Mouse (Mus musculus) liver, embryonic 16.5 days (tissue): Measurements from ENCODE around the gene Wasf1. TPM values are rescaled to one million over a fixed set of nuclear protein-coding genes. Genes with fewer than 3 reads are reported as not detected.

Experiments used
- ATAC-seq: fragments of 200-750 bp; cut with Nextera tagmentation; 2 replicates; pipeline ENCODE4 v1.8.0; 2017; ENCODE audit warnings: low read depth, mild to moderate bottlenecking, moderate number of reproducible peaks, moderate library complexity
- H3K27ac ChIP-seq: fragments of 300-500 bp; sonication (generic); 2 replicates; pipeline ENCODE4 v1.5.1; 2014; ENCODE audit warnings: mild to moderate bottlenecking, low read length
- H3K27me3 ChIP-seq: fragments of 300-500 bp; sonication (generic); 2 replicates; pipeline ENCODE4 v1.6.1; 2014; ENCODE audit warnings: low read depth, low read length, mixed read lengths; ENCODE audit not compliant: control insufficient read depth, insufficient read depth
- H3K36me3 ChIP-seq: fragments of 300-500 bp; sonication (generic); 2 replicates; pipeline ENCODE4 v1.6.1; 2014; ENCODE audit warnings: mild to moderate bottlenecking; ENCODE audit not compliant: control insufficient read depth, insufficient read depth
- H3K4me1 ChIP-seq: fragments of 300-500 bp; sonication (generic); 2 replicates; pipeline ENCODE4 v1.6.1; 2014; ENCODE audit warnings: low read depth, low read length, mixed read lengths; ENCODE audit not compliant: control insufficient read depth
- H3K4me2 ChIP-seq: fragments of 300-500 bp; sonication (generic); 2 replicates; pipeline ENCODE4 v1.6.1; 2014; ENCODE audit warnings: low read depth, low read length, mixed read lengths
- H3K4me3 ChIP-seq: fragments of 300-500 bp; sonication (generic); 2 replicates; pipeline ENCODE4 v1.5.1; 2014; ENCODE audit warnings: low read depth, mild to moderate bottlenecking, low read length
- H3K9ac ChIP-seq: fragments of 300-500 bp; sonication (generic); 2 replicates; pipeline ENCODE4 v1.6.1; 2014; ENCODE audit warnings: low read depth, low read length
- H3K9me3 ChIP-seq: fragments of 300-500 bp; sonication (generic); replicated peaks from 2 replicates; pipeline ENCODE4 v1.6.1; 2016; ENCODE audit warnings: low read length; ENCODE audit not compliant: control insufficient read depth
- WGBS: fragments of 180-500 bp; shearing (Covaris S2); extraction: QIAGEN DNeasy Blood & Tissue Kit; methylation state at CpG from one replicate; pipeline ENCODE4 v1.1.7; 2014; ENCODE audit not compliant: insufficient replicate concordance; 5-methylcytosine and 5-hydroxymethylcytosine counted together
- polyA plus RNA-seq: library from polyadenylated mRNA; unstranded; fragments of >200 nt; fragmentation: Nextera tagmentation; extraction: Ambion mirVana; gene quantifications from 2 replicates; pipeline ENCODE4 v1.2.1, GENCODE M21; 2015

The Wasf1 gene
- polyA plus RNA-seq, 1 experiment from 2014 or later: 1.3 TPM

DNA sequence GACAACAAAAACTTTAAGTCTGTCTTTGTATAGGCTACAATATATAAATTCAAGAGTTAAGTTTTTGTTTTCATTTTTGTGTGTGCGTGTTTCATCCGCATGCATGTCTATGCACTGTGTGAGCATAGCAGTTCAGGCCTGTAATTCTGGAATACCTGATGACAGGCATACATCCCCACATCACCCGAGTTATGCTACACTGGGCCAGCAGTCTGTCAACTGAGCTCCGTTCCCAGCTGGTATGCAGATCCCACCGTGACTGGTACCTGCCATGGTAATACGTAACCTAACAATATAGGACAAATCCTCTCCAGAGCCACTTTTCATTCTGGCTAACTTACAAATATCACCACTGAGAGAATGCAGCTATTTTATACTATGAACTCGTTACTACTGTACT lies 26.6 kb upstream of the Wasf1 start:
- Histone ChIP-seq H3K4me3 (no peak overlapping the region), H3K36me3 (no peaks in the 10 kb centered on the region), H3K27me3 (no peaks in the 10 kb centered on the region), H3K4me2 (no peak overlapping the region), H3K9me3 (no peaks in the 10 kb centered on the region), H3K4me1 (no peaks in the 10 kb centered on the region), H3K9ac (no peak overlapping the region), H3K27ac (no peak overlapping the region)
- 77% methylated on average over 7 of the region's 7 CpGs for WGBS
- ATAC-seq: no peak

DNA sequence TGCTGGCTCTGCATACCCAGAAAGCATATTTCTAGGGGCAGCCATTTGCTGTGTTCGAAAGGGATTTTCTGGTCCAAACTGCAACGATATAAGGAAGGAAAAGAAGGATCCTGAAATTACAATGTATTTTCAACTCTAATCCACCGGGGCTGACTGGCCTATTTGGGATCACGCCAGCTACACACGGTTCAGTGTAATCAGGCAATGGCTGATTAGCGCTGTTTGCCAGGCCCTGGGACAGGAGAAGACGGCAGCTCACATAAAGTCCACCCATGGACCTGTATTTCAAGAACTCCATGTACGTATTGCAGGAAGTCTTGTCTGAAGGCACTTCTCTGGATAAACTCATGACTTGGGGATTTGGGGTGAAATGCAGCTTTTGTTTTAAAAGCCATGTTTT lies 25.7 kb upstream of the Wasf1 start:
- ATAC-seq: no peak
- Histone ChIP-seq H3K9me3 (no peaks in the 10 kb centered on the region), H3K4me3 (no peak overlapping the region), H3K4me2 (no peak overlapping the region), H3K4me1 (no peaks in the 10 kb centered on the region), H3K36me3 (no peaks in the 10 kb centered on the region), H3K9ac (no peak overlapping the region), H3K27ac (no peak overlapping the region), H3K27me3 (no peaks in the 10 kb centered on the region)
- WGBS: 72% methylated on average over 8 of the region's 8 CpGs

DNA sequence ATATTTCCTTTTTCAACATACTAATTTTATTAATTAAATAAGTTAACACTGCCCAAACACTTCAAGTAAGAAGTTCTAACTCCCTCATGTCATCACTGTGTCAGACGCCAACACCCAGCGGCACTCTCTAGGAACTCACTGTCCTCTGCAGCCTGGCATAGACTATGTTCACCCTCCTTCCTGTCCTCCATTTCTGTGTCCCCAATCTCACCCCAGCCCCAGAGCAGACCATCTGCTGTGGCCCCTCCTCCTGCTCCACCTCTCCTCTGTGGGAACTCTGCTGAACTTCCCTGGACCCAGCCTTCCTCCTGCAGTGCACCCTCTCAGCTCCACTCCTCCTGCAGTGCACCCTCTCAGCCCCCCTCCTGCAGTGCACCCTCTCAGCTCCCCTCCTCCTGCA lies 15.2 kb upstream of the Wasf1 start:
- no peak overlapping the region for H3K4me3 ChIP-seq
- no peak for ATAC-seq
- no peaks in the 10 kb centered on the region for H3K4me1 ChIP-seq
- WGBS: 83% methylated on average over 2 of the region's 2 CpGs
- H3K27ac ChIP-seq: no peak overlapping the region
- H3K36me3 ChIP-seq: no peaks in the 10 kb centered on the region; the same call in 1 of the 2 replicates
- H3K9ac ChIP-seq: no peak overlapping the region
- no peak overlapping the region for H3K4me2 ChIP-seq
- no peaks in the 10 kb centered on the region for H3K27me3 ChIP-seq
- H3K9me3 ChIP-seq: no peaks in the 10 kb centered on the region

DNA sequence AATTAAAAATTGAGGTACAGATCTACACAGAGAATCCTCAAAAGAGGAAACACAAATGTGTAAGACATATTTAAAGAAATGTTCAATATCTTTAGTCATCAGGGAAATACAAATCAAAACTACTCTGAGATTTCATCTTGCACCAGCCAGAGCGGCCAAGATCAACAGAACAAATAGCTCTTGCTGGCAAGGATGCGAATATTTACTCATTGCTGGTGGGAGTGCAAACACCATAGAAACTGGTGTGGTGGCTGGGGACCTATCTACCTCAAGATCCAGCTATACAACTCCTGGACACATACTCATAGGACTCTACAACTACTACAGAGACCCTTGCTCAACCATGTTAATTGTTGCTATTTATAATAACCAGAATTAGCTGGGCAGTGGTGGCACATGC lies 12.0 kb upstream of the Wasf1 start:
- ATAC-seq: no peak
- H3K27ac ChIP-seq: no peak overlapping the region
- H3K4me1 ChIP-seq: no peaks in the 10 kb centered on the region
- 69% methylated on average over 2 of the region's 2 CpGs for WGBS
- no peaks in the 10 kb centered on the region for H3K27me3 ChIP-seq
- no peaks in the 10 kb centered on the region for H3K9me3 ChIP-seq
- no peak overlapping the region for H3K4me3 ChIP-seq
- H3K9ac ChIP-seq: no peak overlapping the region
- H3K4me2 ChIP-seq: no peak overlapping the region
- H3K36me3 ChIP-seq: no peaks in the 10 kb centered on the region; the same call in 1 of the 2 replicates

- Histone ChIP-seq H3K4me2 (no peak overlapping the region), H3K27me3 (no peaks in the 10 kb centered on the region), H3K4me1 (no peaks in the 10 kb centered on the region), H3K27ac (no peak overlapping the region), H3K36me3 (no peaks in the 10 kb centered on the region), H3K4me3 (no peak overlapping the region), H3K9me3 (no peaks in the 10 kb centered on the region), H3K9ac (no peak overlapping the region)
- 53% methylated on average over 2 of the region's 2 CpGs for WGBS
- no peak for ATAC-seq
Observed at GRCm38 (mm10) chr10:40872052-40872451, 11.2 kb upstream of the Wasf1 start.

DNA sequence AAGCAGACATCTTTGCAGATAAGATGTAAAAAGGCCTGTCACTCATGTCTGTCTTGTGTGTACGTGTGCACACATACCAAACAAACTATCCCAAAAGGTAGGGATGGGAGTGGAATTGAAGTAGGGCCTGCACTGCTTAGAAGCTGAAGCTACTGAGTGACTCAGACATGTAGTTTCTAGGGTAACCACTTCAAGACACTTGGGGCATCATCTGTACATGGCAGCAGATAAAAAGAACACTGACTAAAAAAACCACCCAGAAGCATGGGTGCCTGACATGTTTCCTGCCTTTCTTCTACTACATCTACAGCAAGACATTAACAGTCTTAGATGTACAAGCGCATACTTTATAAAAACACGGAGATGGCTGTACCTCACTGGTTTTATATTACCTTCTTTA lies 5.0 kb upstream of the Wasf1 start:
- Histone ChIP-seq H3K4me1 (peaks cover 11% of the 10 kb centered on the region), H3K9me3 (no peaks in the 10 kb centered on the region), H3K27ac (no peak overlapping the region), H3K4me3 (no peak overlapping the region), H3K4me2 (no peak overlapping the region), H3K9ac (no peak overlapping the region), H3K36me3 (no peaks in the 10 kb centered on the region), H3K27me3 (no peaks in the 10 kb centered on the region)
- 66% methylated on average over 3 of the region's 3 CpGs for WGBS
- no peak for ATAC-seq

DNA sequence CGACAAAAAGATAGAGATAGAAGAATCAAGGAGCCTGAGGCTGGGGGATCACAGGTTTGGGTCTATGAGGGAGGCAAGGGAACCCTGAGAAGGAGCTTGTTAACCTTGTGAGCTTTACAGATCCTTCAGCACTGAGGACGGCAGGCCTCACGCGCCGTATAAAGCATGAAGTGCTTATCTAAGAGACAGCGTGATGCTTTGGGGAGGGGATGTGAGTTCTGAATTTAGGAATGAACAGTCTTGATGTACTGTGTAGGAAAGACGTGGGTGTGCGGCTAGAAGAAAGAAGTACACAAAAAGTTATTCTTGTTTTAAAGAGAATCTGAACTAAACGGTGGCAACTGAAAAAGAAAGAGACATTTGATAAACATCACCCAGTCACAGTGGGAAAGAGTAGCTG lies 3.3 kb upstream of the Wasf1 start:
- Histone ChIP-seq H3K27ac (no peak overlapping the region), H3K4me2 (no peak overlapping the region), H3K4me3 (no peak overlapping the region), H3K27me3 (peaks cover 15% of the 10 kb centered on the region), H3K36me3 (no peaks in the 10 kb centered on the region), H3K4me1 (peaks cover 21% of the 10 kb centered on the region), H3K9ac (no peak overlapping the region), H3K9me3 (no peaks in the 10 kb centered on the region)
- WGBS: 83% methylated on average over 9 of the region's 9 CpGs
- no peak for ATAC-seq

DNA sequence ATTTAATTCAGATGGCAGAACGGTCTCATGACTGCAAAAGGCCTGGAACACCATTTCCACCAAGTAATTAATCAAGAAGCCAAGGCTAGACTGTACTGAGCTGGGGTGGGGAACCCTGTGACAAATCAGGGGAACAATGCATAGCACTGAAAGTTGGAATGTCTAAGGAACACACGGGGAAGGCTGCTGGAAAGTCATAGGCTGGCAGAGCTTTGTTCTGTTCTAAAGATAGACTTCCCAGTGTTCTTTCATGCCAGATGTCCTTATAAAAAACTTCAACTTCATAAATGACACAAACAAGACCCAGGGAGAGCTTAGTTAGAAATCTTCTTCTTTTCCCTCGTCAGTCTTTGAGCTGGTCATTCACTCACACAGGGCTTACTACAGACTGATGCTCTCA lies 2.0 kb upstream of the Wasf1 start:
- H3K4me2 ChIP-seq: 0 out of 2 replicates have a peak overlapping the region, but pooled peaks have one; percentile 98
- H3K27me3 ChIP-seq: peaks cover 20% of the 10 kb centered on the region
- H3K4me1 ChIP-seq: peaks cover 21% of the 10 kb centered on the region
- H3K9me3 ChIP-seq: no peaks in the 10 kb centered on the region
- H3K9ac ChIP-seq: no peak overlapping the region
- H3K36me3 ChIP-seq: no peaks in the 10 kb centered on the region
- 79% methylated on average over 3 of the region's 3 CpGs for WGBS
- no peak overlapping the region for H3K27ac ChIP-seq
- no peak for ATAC-seq
- H3K4me3 ChIP-seq: no peak overlapping the region

DNA sequence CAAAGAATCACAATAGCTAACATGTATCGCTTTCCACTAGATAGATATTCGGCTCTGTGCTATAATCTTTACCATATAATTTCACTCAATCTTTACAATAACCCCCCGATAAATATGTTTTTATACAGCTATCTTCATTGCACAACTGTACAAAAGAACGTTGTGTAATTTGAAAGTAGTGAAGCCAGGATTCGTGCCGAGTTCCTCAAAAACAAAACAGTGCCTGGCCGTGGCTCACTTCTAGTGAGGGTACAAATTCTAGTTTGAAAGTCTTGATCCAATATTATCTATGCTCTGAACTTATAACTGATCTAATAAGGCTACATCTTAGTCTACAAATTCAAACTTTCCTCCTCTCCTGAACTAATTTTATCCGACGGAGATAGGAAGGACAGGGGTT lies 942 bp upstream of the Wasf1 start:
- Histone ChIP-seq H3K9ac (peak overlapping the region; percentile 70), H3K27ac (peak overlapping the region; percentile 30), H3K4me2 (peak overlapping the region; percentile 98), H3K27me3 (peaks cover 20% of the 10 kb centered on the region), H3K4me3 (peak overlapping the region; percentile 70), H3K36me3 (no peaks in the 10 kb centered on the region), H3K9me3 (no peaks in the 10 kb centered on the region), H3K4me1 (peaks cover 21% of the 10 kb centered on the region)
- no peak for ATAC-seq
- 9% methylated on average over 9 of the region's 9 CpGs for WGBS
